Mouse (Mus musculus) hematopoietic multipotent progenitor cell, adult 10-12 weeks (in vitro differentiated cells): ENCODE measurements around the gene Mvd. TPM values are rescaled to one million over a fixed set of nuclear protein-coding genes. Genes with fewer than 3 reads are reported as not detected.

ENCODE experiments used
- polyA plus RNA-seq: library from polyadenylated mRNA; stranded (reverse); fragments of >175 nt; gene quantifications from 2 replicates; pipeline ENCODE4 v1.2.3, GENCODE M21; 2012; ENCODE audit warnings: low replicate concordance

The Mvd gene
- polyA plus RNA-seq: 10.9 and 12.4 TPM in 2 replicates

DNA sequence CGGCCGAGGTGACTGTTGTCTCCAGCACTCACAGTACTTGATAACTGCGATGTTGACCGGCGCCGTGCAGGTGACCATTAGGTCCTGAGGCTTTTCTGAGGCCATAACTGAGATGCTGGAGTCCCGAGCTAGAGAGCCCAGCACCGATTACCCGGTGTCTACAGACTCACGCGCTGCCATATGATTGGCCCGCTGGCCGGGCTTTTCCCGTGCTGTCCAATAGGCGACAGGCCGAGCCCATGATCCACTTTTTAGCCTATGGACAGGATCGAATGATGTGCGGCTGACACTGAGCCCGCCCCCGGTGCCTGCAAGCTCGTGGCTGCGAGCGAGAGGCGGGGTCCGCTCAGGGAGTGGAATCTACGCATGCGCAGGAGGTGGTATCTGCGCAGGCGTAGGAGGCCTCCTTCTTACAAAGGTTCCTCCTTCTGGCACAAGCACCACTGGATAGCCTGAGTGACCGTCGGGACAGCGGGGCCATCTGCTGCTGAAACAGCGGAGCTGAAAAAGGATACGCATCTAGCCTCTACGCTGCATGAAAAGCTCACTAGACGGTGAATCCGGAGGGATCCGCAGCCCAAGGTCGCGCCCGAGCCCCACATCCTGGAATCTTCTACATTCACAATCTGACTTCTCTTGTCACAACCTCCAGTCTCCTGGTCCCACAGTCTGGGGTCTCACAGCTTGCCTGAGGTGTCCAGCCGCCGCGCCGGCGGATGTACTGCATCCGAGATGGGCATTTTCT is at the start of gene Mvd:
Gene Mvd, minus strand, starts transcription at position 161 of the 745 bp plus-strand sequence.

DNA sequence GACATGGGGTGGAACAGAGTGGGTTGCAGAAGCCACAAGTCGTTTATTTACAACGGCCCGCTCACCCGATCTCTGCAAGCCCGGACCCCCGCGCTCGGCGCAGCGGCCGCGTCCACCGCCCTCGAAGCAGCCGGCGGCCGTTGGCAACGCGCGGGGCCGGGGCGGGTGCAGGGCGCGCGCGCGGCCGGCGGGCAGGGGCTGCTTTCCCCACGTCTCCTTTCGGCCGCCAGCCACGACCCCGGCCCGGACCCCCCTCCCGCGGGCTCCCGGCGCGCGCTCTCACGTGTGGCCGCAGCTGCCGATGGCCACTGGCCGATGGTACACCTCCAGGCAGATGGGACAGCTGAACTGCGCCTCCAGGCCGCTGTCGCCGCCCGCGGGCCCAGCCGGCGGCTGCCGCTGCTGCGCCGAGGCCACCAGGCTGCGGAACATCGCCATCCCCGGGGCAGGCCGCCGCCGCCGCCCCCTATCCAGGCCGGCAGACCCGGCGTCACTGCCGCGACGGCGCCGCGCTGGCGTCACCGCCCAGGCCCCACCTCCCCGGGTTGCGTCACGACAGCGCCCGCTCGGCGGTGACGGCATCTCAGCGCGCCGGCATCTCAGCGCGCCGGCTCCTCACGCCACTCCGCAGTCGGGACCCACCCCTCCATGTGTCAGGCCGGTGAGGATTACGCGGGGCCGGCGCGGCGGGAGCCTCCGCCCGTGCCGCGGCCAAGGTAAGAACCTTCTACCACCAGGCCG is 32.5 kb upstream of the Mvd start, which contains the start of the genes Rnf166 and Ctu2:
Gene Rnf166, minus strand, starts transcription at position 485 of the 741 bp plus-strand sequence.
Gene Ctu2, plus strand, starts transcription at position 564 of the 741 bp plus-strand sequence.

DNA sequence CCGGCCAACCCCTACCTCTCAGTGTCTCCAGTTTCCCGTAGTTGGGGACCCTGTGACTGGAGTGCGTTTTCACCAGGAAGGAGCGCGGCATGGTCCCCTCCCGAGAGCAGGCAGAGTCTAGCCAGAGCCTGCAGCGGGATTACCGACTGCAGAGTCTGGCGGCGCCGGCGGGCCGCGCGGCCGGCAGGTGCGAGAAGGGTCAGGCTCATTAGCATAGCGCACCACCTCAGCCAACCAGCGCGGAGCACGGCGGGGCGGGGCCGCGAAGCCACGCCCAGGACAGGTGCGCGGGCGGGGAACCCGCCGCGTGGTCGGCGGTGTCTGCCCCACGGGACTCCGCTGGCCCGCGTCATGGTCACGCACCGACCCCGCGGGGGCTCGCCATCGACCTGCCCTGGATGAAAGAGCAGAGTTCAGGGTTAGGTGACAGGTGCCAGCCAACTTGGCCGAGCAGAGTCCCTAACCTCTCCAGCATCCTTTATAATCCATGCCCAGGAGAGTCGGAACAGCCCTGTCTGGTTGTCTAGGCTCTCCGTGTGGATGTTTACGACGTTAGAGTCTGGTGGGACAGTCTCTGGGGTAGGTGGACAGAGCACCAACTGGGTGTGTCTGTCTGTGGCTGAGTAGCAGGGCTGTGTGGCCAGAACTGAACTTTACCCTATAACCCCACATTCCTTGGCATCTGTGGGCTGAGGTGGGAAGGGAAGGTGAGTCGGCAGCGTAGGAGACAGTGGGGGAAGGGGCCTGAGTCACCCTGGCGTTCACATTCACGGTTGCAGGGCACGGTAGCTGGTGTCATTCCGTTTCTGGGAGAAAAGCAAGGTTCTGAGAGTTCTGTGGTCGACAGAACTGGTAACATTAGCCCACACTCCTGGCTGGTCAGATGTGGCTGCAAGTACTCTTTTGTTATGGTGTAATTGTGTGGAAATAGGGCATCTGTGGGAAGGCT is 17.6 kb upstream of the Mvd start, which contains the start of gene Snai3:
Gene Snai3, minus strand, starts transcription at position 210 of the 949 bp plus-strand sequence.

DNA sequence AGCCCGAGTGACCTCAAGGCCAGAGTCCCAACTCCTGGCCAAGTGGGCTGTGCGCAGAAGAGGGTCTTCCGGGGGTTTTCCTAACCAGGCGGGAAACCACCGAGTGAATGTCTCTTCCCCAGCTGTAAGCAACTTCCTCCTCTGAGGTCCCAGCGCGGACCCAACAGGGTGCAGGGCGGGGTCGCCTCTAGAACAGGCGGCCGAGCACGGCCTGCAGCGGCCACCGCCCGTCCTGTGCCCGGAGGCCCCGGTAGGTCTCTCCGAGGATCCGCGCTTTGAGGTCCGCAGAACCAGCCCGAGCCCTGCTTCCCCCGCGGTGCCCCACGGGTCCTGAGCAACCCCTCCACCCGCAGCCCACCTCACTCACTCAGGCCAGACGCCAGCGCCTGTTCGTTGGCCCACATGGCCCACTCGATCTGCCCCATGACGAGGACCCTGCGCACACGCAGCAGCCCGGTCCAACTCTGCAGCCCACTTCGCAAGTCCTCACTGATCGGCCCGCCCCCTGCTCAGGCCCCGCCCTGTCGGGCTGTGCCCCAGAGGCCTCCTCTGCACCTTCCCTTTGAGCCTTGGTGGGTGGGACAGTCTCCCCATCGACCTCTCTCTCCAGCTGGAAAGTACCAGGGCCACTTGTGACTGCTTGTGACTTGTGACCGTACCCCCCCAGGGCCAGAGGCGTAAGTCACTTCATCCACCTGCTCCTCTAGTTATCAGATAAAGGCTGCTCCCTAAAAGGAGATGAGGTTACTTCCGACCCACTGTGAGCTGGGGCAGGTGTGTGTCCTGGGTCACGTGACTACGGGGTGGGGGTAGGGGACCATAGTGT is 10.6 kb downstream of the Mvd start, which contains the start of gene Cyba:
Gene Cyba, minus strand, starts transcription at position 488 of the 826 bp plus-strand sequence.

DNA sequence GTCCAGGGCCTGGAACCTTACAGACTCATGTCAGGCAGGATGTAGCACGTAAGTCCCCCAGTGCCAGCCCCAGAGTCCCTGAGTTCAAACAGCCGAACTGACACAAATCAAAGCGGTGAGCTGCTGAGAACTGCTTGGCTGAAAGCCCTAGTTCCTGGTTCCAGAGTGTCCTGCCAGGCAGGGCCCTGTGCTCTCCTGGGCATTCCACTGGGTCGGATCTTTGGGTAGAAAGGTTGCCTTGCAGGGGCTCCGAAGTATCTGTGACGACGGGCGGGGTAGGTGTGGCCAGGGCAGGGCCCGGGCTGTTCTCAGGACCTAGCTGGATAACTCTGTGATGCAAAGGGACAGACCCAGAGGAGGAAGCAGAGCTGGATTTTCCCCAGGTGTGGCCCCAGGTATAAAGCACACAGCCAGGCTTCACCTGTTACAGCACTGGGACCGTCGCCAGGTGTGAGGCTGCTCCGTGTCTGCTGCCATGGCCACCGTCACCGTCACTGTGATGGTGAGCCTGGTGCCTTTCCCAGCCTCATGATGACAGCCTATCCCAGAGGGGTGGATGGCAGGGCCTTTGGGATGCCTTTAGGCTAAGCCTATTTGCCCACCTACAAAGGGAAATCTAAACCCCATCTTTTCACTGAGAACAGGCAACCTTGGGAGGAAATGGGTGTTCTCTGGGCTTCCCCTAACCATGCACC is 21.7 kb downstream of the Mvd start, which contains the start of gene Il17c:
Gene Il17c, plus strand, starts transcription at position 645 of the 695 bp plus-strand sequence.

Other genes starting within 250 kb of the Mvd start
- 211 and 319 TPM in 2 replicates for gene Zfpm1, start 161.3 kb downstream of the Mvd start, polyA plus RNA-seq
- 0.11 TPM in 1 of 2 replicates, not detected in the other for gene Trhr2, start 82.7 kb downstream of the Mvd start, polyA plus RNA-seq
- gene Zc3h18, start 66.8 kb downstream of the Mvd start, polyA plus RNA-seq: 67.9 and 139 TPM in 2 replicates
- 0.18 TPM in 1 of 2 replicates, not detected in the other for gene Il17c, start 21.4 kb downstream of the Mvd start, polyA plus RNA-seq
- gene Cyba, start 10.5 kb downstream of the Mvd start, polyA plus RNA-seq: 1,078 and 1,667 TPM in 2 replicates
- 2.2 and 3.4 TPM in 2 replicates for gene Snai3, start 17.3 kb upstream of the Mvd start, polyA plus RNA-seq
- gene Rnf166, start 32.6 kb upstream of the Mvd start, polyA plus RNA-seq: 79.8 and 83.9 TPM in 2 replicates
- 35.9 and 74.5 TPM in 2 replicates for gene Ctu2, start 32.7 kb upstream of the Mvd start, polyA plus RNA-seq
- gene Piezo1, start 107.9 kb upstream of the Mvd start, polyA plus RNA-seq: 38.4 and 54.7 TPM in 2 replicates
- 160 and 221 TPM in 2 replicates for gene Cdt1, start 124.6 kb upstream of the Mvd start, polyA plus RNA-seq
- gene Aprt, start 133.5 kb upstream of the Mvd start, polyA plus RNA-seq: 45.5 and 149 TPM in 2 replicates
- gene Galns, start 168.0 kb upstream of the Mvd start, polyA plus RNA-seq: 7.5 and 18.4 TPM in 2 replicates
- gene Trappc2l, start 168.2 kb upstream of the Mvd start, polyA plus RNA-seq: 1.1 and 5.3 TPM in 2 replicates
- gene Pabpn1l, start 179.3 kb upstream of the Mvd start, polyA plus RNA-seq: not detected in 2 replicates